Mouse (Mus musculus) erythroid progenitor cell, adult 5-6 weeks (primary cell): ENCODE data around the gene Gm5800. TPM values are rescaled to one million over a fixed set of nuclear protein-coding genes. Genes with fewer than 3 reads are reported as not detected.
"Not testable (repeated sequence)": the region's sequence is repeated elsewhere in the genome, so short reads cannot be mapped to it uniquely, and the experiment has no call there.

Source experiments
- ATAC-seq: replicated peaks from 2 replicates; pipeline ENCODE4 v1.8.0; 2016; ENCODE audit warnings: moderate number of reproducible peaks, mild to moderate bottlenecking, moderate TSS enrichment, inconsistent platforms; ENCODE audit not compliant: poor library complexity, low FRiP score, severe bottlenecking
- total RNA-seq, 2 experiments: library from RNA; stranded (forward) in 1 of 2; stranded (reverse) in 1 of 2; fragments of 150-400 nt in 1 of 2; fragments of 186-747, 209-891 nt in 1 of 2; gene quantifications; 2 replicates each; pipeline versions ENCODE4 v1.2.3 to v1.2.4; 2015 to 2017; ENCODE audit warnings: low replicate concordance in 2 of 2

The Gm5800 gene
- not detected in 2 replicates for total RNA-seq (2015; ENCODE audit: low replicate concordance)
- total RNA-seq (2017; ENCODE audit: low replicate concordance), result not detected in 2 replicates

GRCm38 (mm10) chr14:51717083-51717482 is at the start of gene Gm5800:
Gene Gm5800, minus strand, starts transcription at chr14:51717183.
- ATAC-seq, result no peak

GRCm38 (mm10) chr14:51755944-51756343 is 39.0 kb upstream of the Gm5800 start:
- no peak for ATAC-seq

GRCm38 (mm10) chr14:51740347-51741170 is 23.6 kb upstream of the Gm5800 start:
- ATAC-seq, result no peak

DNA sequence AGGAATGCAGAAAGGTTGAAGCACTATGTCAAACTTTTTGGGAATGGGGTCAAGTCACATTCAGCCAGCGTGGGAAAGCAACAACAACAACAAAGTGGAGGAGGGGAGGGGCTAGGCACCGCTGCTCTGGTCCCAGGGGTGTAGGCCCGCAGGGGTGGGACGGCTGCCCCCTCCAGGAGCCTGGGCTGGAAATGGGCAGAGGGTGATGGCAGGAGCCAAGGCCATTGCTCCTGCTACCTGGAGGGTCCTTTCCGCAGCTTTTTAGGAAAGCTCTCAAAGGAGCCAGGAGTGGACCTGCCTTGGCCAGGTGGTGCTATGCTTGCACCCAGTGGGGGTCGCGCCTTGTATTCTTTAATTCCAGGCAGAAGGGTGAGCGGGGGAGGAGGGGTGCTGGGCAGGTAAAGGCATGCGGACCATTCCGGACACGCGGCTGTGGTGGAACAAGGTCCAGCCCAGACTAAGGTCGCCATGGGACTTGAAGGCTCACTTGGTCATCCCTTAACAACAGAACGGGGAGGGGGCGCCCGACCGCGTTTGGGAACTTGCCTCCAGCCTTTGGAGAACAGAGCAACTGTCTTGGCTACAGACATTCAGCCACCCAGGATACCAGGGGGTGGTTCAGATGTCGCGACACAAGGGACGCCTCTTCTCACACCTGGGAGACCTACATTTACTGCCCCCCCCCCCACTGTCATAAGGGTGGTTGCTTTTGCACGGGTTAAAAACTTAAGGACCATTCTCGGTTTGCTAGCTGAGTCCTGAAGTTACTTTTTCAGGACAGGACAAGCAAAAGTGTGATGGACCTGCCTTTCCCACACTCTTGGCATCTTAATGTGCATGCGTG is 22.4 kb upstream of the Gm5800 start:
- no peak for ATAC-seq

DNA sequence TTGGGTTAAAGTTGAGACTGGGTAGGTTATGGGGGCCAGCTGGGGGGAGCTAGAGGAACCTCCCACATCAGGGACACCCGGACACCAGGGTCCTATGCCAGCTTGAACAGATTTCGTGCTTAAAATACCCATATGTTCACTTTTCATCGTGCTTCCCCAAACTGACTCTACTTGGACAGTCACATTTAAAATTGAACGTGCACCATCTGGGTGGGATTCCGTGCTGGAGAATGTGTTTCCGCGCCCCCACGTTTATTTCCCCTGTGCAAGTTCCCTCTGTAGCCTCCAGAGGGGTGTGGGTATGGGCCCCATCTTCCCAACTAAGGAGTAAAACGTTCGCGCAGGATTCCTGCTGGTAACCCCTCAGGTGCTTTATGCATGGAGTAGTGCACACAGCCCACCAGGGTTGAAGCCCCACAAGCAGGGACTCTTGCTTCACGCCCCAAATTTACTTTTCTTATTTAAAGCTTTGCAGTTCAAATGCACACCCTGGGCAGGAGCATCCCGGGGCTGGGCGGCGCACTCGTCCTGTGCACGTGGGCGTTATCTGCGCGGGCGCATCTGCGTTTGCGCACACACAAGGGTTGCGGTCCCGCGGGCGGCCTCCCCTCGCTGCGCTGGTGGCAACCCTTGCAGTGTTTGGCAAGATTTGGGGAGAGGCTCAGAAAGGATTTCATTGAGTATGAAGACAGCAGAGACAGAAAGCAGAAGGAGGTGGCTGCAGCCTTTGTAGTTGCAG is 21.6 kb upstream of the Gm5800 start:
- no peak for ATAC-seq

- no peak for ATAC-seq
Measured at GRCm38 (mm10) chr14:51737967-51738366, 21.0 kb upstream of the Gm5800 start.

DNA sequence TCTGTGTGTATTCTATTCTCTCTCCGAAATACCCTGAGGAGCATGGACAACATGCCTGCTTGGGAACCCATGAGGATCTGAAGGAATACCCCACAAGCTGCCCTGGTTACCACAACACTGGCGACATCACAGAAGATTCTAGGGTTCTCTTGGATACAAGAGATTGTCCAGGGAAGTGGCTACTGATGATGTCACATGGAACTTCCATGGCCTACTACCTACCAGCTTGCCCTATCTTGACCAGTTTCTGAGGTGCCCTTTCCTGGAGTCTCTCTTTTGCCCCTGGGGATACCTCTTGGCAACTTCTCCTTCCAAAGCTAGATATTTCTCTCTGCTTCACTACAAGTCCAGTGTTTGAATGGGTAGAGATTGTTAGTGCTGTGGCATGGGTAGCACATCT is 21.6 kb downstream of the Gm5800 start, which contains the start of gene Gm17079:
Gene Gm17079, minus strand, starts transcription at position 101 of the 400 bp plus-strand sequence.
- ATAC-seq, result not testable (repeated sequence)

DNA sequence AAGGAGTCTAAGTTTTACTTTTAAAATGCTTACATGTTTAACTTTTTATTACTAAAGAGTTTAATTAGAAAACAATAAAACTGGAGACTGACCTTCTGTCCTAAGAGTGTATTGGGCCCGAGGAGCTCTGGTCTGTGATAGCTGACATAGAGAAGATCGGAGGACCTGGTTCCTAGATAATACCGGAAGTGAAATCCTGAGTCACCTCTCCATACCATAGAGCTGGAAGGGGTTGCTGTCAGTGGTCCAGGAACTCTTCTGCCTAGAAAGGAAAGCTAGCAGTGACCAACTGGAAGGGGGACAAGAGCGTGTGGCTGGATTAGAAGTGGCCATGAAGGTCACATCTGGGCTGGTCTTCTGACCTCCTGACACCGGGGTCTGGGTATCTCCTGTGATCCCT is 39.7 kb downstream of the Gm5800 start:
- no peak for ATAC-seq

Other genes starting within 250 kb of the Gm5800 start
- gene Gm5622, start 164.4 kb downstream of the Gm5800 start, total RNA-seq (2015; ENCODE audit: low replicate concordance), result not detected in 2 replicates
- not detected in 2 replicates for gene Gm5622, start 164.4 kb downstream of the Gm5800 start, total RNA-seq (2017; ENCODE audit: low replicate concordance)
- gene Gm17175, start 143.1 kb downstream of the Gm5800 start, total RNA-seq (2015; ENCODE audit: low replicate concordance), result not detected in 2 replicates
- not detected in 2 replicates for gene Gm17175, start 143.1 kb downstream of the Gm5800 start, total RNA-seq (2017; ENCODE audit: low replicate concordance)
- not detected in 2 replicates for gene Gm17174, start 125.0 kb downstream of the Gm5800 start, total RNA-seq (2015; ENCODE audit: low replicate concordance)
- not detected in 2 replicates for gene Gm17174, start 125.0 kb downstream of the Gm5800 start, total RNA-seq (2017; ENCODE audit: low replicate concordance)
- gene Gm17078, start 105.9 kb downstream of the Gm5800 start, total RNA-seq (2015; ENCODE audit: low replicate concordance), result not detected in 2 replicates
- not detected in 2 replicates for gene Gm17078, start 105.9 kb downstream of the Gm5800 start, total RNA-seq (2017; ENCODE audit: low replicate concordance)
- gene Gm4181, start 81.5 kb downstream of the Gm5800 start, total RNA-seq (2015; ENCODE audit: low replicate concordance), result not detected in 2 replicates
- gene Gm4181, start 81.5 kb downstream of the Gm5800 start, total RNA-seq (2017; ENCODE audit: low replicate concordance), result not detected in 2 replicates
- not detected in 2 replicates for gene Gm17079, start 21.7 kb downstream of the Gm5800 start, total RNA-seq (2015; ENCODE audit: low replicate concordance)
- gene Gm17079, start 21.7 kb downstream of the Gm5800 start, total RNA-seq (2017; ENCODE audit: low replicate concordance), result not detected in 2 replicates
- gene Ang4, start 56.4 kb upstream of the Gm5800 start, total RNA-seq (2015; ENCODE audit: low replicate concordance), result not detected in 2 replicates
- not detected in 2 replicates for gene Ang4, start 56.4 kb upstream of the Gm5800 start, total RNA-seq (2017; ENCODE audit: low replicate concordance)
- not detected in 2 replicates for gene AY358078, start 82.9 kb upstream of the Gm5800 start, total RNA-seq (2015; ENCODE audit: low replicate concordance)
- gene AY358078, start 82.9 kb upstream of the Gm5800 start, total RNA-seq (2017; ENCODE audit: low replicate concordance), result not detected in 2 replicates
- gene Ear6, start 136.5 kb upstream of the Gm5800 start, total RNA-seq (2015; ENCODE audit: low replicate concordance), result 7.1 and 23.1 TPM in 2 replicates
- 28.3 and 36.7 TPM in 2 replicates for gene Ear6, start 136.5 kb upstream of the Gm5800 start, total RNA-seq (2017; ENCODE audit: low replicate concordance)
- 1.7 and 4.3 TPM in 2 replicates for gene Mettl17, start 167.7 kb upstream of the Gm5800 start, total RNA-seq (2015; ENCODE audit: low replicate concordance)
- gene Mettl17, start 167.7 kb upstream of the Gm5800 start, total RNA-seq (2017; ENCODE audit: low replicate concordance), result 11.3 TPM in 1 of 2 replicates, not detected in the other
- gene Slc39a2, start 175.7 kb upstream of the Gm5800 start, total RNA-seq (2015; ENCODE audit: low replicate concordance), result 2.1 TPM in 1 of 2 replicates, not detected in the other
- not detected in 2 replicates for gene Slc39a2, start 175.7 kb upstream of the Gm5800 start, total RNA-seq (2017; ENCODE audit: low replicate concordance)
- gene Ndrg2, start 197.0 kb upstream of the Gm5800 start, total RNA-seq (2015; ENCODE audit: low replicate concordance), result 18.4 TPM in 1 of 2 replicates, not detected in the other
- 5.9 and 9.2 TPM in 2 replicates for gene Ndrg2, start 197.0 kb upstream of the Gm5800 start, total RNA-seq (2017; ENCODE audit: low replicate concordance)
- not detected in 2 replicates for gene Tppp2, start 201.2 kb upstream of the Gm5800 start, total RNA-seq (2015; ENCODE audit: low replicate concordance)
- not detected in 2 replicates for gene Tppp2, start 201.2 kb upstream of the Gm5800 start, total RNA-seq (2017; ENCODE audit: low replicate concordance)
- not detected in 2 replicates for gene Rnase13, start 205.6 kb upstream of the Gm5800 start, total RNA-seq (2015; ENCODE audit: low replicate concordance)
- not detected in 2 replicates for gene Rnase13, start 205.6 kb upstream of the Gm5800 start, total RNA-seq (2017; ENCODE audit: low replicate concordance)